Mouse (Mus musculus): Measurements from ENCODE around the gene Gm5426. TPM values are rescaled to one million over a fixed set of nuclear protein-coding genes. Genes with fewer than 3 reads are reported as not detected.
"Not testable (repeated sequence)": the region's sequence is repeated elsewhere in the genome, so short reads cannot be mapped to it uniquely, and the experiment has no call there.

Gm5426 gene
- not detected for total RNA-seq (2021)
- long read RNA-seq, experiment 1, result 0 reads
- long read RNA-seq, experiment 2, result 0 reads

- not testable (repeated sequence) for DNase-seq (ENCODE audit: low spot score in 2 of 2)
Measured at GRCm38 (mm10) chr10:96136451-96136850, at the start of gene Gm5426. Gm5426 (plus strand) TSS chr10:96136603.

- no peak for DNase-seq (ENCODE audit: low spot score in 2 of 2)
Measured at GRCm38 (mm10) chr10:96089744-96090143, 46.7 kb upstream of the Gm5426 start.

GRCm38 (mm10) chr10:96090388-96090787, 46.0 kb upstream of the Gm5426 start:
- DNase-seq (ENCODE audit: low spot score in 2 of 2), result no peak

GRCm38 (mm10) chr10:96093890-96094531, 42.4 kb upstream of the Gm5426 start:
- DNase-seq (ENCODE audit: low spot score in 2 of 2), result no peak

DNA sequence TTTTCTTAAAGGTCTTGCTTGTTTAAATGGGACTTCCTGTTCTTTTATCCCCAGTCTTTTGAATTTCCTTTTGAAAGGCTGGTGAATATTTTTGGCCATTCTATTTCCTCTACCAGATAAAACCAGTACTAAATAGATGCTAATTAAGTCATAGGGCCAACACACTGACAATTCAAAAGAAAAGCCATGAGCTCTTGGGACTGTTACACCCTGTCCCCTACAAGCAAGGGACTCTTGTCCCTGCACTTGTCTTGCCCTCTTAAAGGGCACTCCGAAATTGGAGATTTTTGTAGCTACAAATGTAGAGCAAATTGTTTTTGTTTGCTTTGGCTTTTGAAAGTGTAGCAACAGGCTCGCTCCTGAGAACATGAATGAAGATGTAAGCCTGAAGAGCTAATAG, 41.8 kb upstream of the Gm5426 start:
- DNase-seq (ENCODE audit: low spot score in 2 of 2), result peak in 1 of 2 experiments; percentile 33

GRCm38 (mm10) chr10:96096730-96097129, 39.7 kb upstream of the Gm5426 start:
- DNase-seq (ENCODE audit: low spot score in 2 of 2), result no peak

DNA sequence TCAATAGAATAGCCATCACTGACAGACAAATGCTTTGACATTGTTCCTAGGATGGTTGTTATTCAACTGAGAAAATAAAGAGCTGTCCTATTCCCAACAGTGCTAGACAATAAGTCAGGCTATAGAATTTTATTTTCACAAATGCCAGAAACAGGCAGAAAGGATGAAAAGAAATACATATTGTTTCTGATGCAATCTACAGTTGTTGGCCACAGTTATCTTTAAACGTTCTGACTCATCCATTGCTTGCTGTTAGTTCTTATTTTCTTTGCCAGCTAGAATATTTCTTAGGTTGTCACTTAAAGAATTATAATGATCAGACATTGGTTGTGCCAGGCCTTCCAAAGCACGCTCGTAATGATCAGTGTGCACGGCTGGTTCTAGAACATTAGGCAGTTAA, 35.4 kb upstream of the Gm5426 start:
- no peak for DNase-seq (ENCODE audit: low spot score in 2 of 2)

DNA sequence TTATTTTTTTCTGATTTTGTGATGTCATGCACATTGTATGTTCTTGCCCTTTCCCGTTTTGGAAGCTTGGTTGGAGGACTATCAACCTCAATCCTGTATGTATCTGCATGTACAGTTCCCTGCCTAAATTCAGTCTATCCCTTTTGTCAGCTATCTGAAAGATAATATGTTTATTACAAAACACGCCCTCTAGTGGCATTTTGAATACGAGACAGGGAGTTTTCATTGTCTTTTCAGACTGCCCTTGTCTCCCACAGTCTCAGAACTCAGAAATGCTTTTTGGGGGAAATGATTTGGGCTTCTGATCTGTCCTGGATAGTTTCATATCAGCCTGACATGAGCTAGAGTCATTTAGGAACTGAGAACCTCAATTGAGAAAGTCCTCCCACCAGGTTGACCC, 32.2 kb upstream of the Gm5426 start:
- DNase-seq (ENCODE audit: low spot score in 2 of 2), result no peak

GRCm38 (mm10) chr10:96104624-96105023, 31.8 kb upstream of the Gm5426 start:
- DNase-seq (ENCODE audit: low spot score in 2 of 2), result no peak

- DNase-seq (ENCODE audit: low spot score in 2 of 2), result no peak
Measured at GRCm38 (mm10) chr10:96105124-96105523, 31.3 kb upstream of the Gm5426 start.

DNA sequence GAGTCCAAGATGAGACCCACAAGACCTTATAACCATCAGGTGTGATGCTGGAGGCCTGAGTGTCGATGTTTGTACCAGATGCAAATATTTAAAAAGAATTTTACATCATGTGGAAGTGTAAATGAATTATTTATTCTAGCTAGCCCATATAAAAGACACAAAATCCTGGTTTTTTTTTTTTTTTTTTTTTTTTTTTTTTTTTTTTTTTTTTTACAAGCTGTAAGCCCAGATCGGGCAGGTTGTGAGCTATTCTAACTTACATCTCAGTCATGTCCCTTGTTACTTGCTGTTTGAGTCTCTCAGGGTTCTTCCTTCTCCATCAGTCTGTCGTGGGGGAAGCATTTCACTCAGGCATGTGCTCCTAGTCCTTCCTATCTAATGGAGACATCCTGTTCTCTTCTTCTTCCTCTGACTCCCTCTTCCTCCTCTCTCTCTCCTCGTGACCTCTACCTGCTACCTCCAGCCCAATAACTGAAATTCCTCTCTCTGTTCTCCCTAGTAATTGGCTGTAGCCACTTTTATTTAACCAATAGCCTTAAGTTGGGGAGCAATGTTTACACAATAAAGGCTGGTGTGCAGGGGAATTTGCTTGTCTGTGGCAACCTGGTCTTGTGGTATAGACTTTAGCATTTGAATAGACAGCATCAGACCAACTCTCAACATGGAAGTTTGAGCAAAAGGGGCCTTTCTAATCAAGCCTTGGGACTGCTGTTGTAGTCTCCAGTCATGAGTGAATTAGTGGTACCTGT, 29.3 kb upstream of the Gm5426 start:
- no peak for DNase-seq (ENCODE audit: low spot score in 2 of 2)

DNA sequence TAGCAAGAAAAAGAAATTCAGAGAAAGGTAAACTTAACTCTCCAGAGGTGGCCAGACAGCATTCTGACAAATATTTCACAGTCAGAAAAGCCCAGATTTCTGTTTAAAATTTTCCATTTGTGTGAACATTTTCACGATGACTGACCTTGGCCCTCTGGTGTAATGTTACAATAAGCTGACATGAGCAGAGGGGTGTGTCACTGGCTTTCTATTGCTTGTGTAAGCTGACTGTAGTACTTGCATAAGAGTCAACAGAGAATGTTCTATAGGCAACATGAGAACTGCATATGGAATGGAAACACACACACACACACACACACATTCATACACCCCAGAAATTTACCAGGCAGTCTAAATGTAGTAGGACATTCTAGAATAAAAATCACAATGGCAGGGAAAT, 28.6 kb upstream of the Gm5426 start:
- DNase-seq (ENCODE audit: low spot score in 2 of 2), result no peak

DNA sequence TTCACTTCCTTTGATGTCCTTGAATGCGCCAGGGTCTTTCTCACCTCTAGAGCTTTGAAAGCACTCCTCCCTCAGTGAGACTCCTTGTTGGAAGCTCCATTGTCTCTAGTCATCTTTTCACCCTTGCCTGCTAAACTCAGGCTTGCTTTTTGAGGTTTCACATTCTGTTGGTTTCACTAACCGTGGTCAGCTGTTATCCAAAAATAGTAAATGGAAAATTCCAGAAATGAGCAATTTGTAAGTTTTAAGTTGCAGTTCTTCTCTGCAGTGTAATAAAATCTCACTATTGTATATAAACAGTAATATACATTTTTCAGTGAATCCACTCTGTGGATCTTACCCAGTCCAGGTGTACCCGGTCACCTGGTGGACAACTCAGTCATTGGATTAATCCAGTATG, 21.1 kb upstream of the Gm5426 start:
- no peak for DNase-seq (ENCODE audit: low spot score in 2 of 2)

DNA sequence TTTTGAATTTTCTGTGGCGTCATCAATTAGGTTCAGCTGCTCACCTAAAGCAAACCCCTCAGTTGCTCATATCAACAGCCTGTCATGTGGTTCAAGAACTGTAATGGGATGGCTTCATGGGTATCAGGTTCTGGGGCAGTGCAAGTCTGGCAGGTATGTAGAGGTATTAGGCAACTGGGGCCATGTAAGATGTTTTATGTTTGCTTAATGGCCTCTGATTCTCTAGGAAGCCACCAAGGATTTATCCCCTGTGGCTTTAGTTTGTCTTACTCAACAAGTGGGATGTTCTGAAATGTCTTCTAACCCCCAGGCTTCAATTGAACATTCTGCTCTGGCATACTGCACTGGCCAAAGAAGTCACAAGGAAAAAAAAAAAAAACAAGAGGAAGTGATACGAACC, 15.6 kb upstream of the Gm5426 start:
- DNase-seq (ENCODE audit: low spot score in 2 of 2), result no peak

DNA sequence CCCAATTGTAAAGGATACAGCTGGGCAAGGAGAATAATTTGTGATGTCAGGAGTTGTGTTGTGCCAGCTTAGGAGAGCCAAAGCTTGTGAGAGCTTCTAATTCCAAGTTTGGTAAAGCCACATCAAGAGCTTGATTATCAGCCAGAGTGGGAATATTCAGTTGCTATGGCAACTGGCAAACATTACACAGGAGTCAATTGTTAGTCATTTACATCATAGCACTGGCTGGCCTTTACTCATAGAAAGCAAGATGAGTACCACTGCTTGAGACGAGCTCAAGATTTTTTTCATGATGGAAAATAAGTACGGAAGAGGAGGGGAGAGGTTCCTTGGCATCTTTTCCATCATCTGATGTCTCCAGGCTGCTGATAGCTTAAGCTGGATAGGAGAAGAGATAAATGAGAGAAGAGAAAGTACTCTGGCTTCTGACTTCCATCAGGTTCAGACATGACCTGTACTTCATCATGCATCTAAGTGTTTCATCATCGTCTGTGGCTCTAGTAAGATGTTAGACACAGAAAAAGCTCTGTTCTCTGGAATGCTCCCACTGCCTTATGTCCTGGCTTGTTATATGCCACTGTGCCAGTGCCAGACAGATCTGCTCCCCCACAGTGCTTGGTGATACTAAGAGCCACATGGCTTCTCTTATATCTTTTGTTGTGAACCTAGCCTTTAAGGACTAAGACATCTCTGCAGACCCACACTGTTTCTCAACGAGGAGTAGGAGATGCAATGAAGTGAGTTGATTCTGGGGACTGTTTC, 15.0 kb upstream of the Gm5426 start:
- peak; percentile 24 to 46 for DNase-seq (ENCODE audit: low spot score in 2 of 2)

GRCm38 (mm10) chr10:96123885-96124284, 12.5 kb upstream of the Gm5426 start:
- no peak for DNase-seq (ENCODE audit: low spot score in 2 of 2)

DNA sequence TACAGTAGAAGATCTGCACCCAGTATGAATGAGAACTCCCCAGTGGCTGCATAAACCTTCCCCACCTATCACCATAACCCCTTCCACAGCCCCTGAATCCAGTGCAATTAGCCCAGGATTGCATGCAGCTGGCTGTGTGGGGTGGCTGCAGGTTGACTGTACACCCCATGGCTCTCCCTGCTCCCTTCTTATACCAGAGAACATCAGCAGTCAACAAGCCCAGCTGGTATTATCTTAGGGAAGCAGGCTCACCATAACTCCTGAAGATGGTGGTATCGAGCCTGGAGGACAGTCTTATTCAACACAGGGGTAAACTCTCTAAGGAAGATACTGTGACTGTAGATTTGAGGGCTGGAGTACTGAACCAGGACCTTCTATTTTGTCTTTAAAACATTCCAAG, 12.1 kb upstream of the Gm5426 start:
- no peak for DNase-seq (ENCODE audit: low spot score in 2 of 2)

GRCm38 (mm10) chr10:96125771-96126454, 10.5 kb upstream of the Gm5426 start:
- peak in 1 of 2 experiments; percentile 46 for DNase-seq (ENCODE audit: low spot score in 2 of 2)

GRCm38 (mm10) chr10:96129213-96129612, 7.2 kb upstream of the Gm5426 start:
- DNase-seq (ENCODE audit: low spot score in 2 of 2), result no peak

- no peak for DNase-seq (ENCODE audit: low spot score in 2 of 2)
Measured at GRCm38 (mm10) chr10:96130406-96130805, 6.0 kb upstream of the Gm5426 start.

- DNase-seq (ENCODE audit: low spot score in 2 of 2), result no peak
Measured at GRCm38 (mm10) chr10:96131112-96131511, 5.3 kb upstream of the Gm5426 start.
